Mouse (Mus musculus) liver, embryonic 12.5 days (tissue): Measurements from ENCODE around the gene Spns2. TPM values are rescaled to one million over a fixed set of nuclear protein-coding genes. Genes with fewer than 3 reads are reported as not detected.

ENCODE experiments used
- ATAC-seq: fragments of 200-750 bp; cut with Nextera tagmentation; 2 replicates; pipeline ENCODE4 v1.8.0; 2017; ENCODE audit warnings: moderate number of reproducible peaks, mild to moderate bottlenecking, moderate library complexity
- H3K27ac ChIP-seq: fragments of 300-500 bp; sonication (generic); 2 replicates; pipeline ENCODE4 v1.5.1; 2016; ENCODE audit warnings: mild to moderate bottlenecking
- H3K27me3 ChIP-seq: fragments of 300-500 bp; sonication (generic); replicated peaks from 2 replicates; pipeline ENCODE4 v1.6.1; 2016; ENCODE audit warnings: mild to moderate bottlenecking, moderate library complexity
- H3K36me3 ChIP-seq: fragments of 300-500 bp; sonication (generic); 2 replicates; pipeline ENCODE4 v1.6.1; 2016; ENCODE audit warnings: mild to moderate bottlenecking, moderate library complexity
- H3K4me1 ChIP-seq: fragments of 300-500 bp; sonication (generic); 2 replicates; pipeline ENCODE4 v1.6.1; 2016
- H3K4me2 ChIP-seq: fragments of 300-500 bp; sonication (generic); 2 replicates; pipeline ENCODE4 v1.6.1; 2016; ENCODE audit warnings: mild to moderate bottlenecking, moderate library complexity
- H3K4me3 ChIP-seq: fragments of 300-500 bp; sonication (generic); 2 replicates; pipeline ENCODE4 v1.5.1; 2016; ENCODE audit warnings: mild to moderate bottlenecking, moderate library complexity
- H3K9ac ChIP-seq: fragments of 300-500 bp; sonication (generic); 2 replicates; pipeline ENCODE4 v1.6.1; 2016; ENCODE audit warnings: mild to moderate bottlenecking, moderate library complexity
- H3K9me3 ChIP-seq: fragments of 300-500 bp; sonication (generic); replicated peaks from 2 replicates; pipeline ENCODE4 v1.6.1; 2016; ENCODE audit warnings: mild to moderate bottlenecking, moderate library complexity
- WGBS: fragments of 180-500 bp; shearing (Covaris S2); methylation state at CpG from one replicate; pipeline ENCODE4 v1.1.7; 2016; ENCODE audit not compliant: insufficient replicate concordance; 5-methylcytosine and 5-hydroxymethylcytosine counted together
- polyA plus RNA-seq: library from polyadenylated mRNA; unstranded; fragments of >200 nt; fragmentation: Nextera tagmentation; extraction: Ambion mirVana; gene quantifications from 2 replicates; pipeline ENCODE4 v1.2.1, GENCODE M21; 2016

Spns2 gene
- polyA plus RNA-seq, 1 experiment from 2014 or later, result 11.7 TPM

- no peaks in the 10 kb centered on the region for H3K36me3 ChIP-seq
- H3K27ac ChIP-seq, result no peak overlapping the region
- WGBS, result 67% methylated on average over 4 of the region's 4 CpGs
These were observed 10.4 kb upstream of the Spns2 start for GRCm38 (mm10) chr11:72500139-72500538.

DNA sequence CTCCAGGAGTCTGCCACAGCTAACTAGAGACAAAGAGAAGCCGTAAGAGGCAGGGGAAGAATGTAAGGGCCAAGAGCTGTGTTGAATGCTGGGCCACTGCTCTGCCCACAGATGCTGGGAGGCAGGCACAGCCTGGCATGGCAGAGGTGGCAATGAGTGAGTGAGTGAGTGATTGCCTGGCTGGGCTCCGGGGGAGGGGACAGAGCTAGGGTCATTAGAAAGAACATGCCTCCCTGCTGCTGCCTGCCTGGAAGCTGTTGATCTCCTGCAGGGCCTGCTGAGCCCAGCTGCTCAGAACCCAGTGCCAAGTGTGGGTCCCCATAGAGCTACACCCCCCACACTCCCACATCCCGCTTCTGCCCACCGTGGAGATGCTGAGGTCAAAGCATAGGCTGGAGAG, 7.7 kb upstream of the Spns2 start:
- WGBS, result 51% methylated on average over 4 of the region's 4 CpGs
- Histone ChIP-seq H3K4me3 (no peak overlapping the region), H3K4me2 (no peak overlapping the region), H3K4me1 (no peaks in the 10 kb centered on the region), H3K27me3 (peaks cover 23% of the 10 kb centered on the region; the same call in 1 of the 2 replicates), H3K9me3 (no peaks in the 10 kb centered on the region), H3K9ac (no peak overlapping the region), H3K27ac (no peak overlapping the region), H3K36me3 (no peaks in the 10 kb centered on the region)
- ATAC-seq, result no peak

More at GRCm38 (mm10) chr11:72500139-72500538, 10.4 kb upstream of the Spns2 start:
- ATAC-seq, result no peak
- Histone ChIP-seq H3K4me1 (0 out of 2 replicates have a peak, but pooled peaks cover 5% of the 10 kb centered on the region), H3K9ac (no peak overlapping the region), H3K4me2 (no peak overlapping the region), H3K9me3 (no peaks in the 10 kb centered on the region), H3K4me3 (no peak overlapping the region), H3K27me3 (peaks cover 37% of the 10 kb centered on the region; the same call in 1 of the 2 replicates)

- H3K27ac ChIP-seq, result no peak overlapping the region
- 58% methylated on average over 1 of the region's 1 CpGs for WGBS
- ATAC-seq, result no peak
These were observed 7.1 kb upstream of the Spns2 start for GRCm38 (mm10) chr11:72496775-72497174.

DNA sequence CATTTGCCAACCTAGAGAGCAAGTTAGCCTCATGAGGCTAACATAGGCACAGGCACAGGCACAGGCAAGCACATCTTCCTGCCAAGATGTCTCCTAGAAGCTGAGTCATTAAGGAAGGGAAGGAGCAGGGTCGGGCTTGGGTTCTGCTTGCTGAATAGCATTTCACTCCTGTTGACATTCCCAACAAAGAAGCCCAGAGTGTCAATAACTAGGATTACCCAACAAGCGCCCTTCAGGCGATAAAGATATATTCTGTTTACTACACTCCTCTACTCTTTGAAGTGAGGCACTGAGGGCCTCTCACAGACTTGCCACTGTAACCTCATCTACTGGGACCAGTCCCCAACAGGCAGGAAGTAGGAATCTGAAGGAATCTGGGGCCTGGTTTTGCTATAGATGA, 6.4 kb upstream of the Spns2 start:
- WGBS, result 43% methylated on average over 3 of the region's 3 CpGs
- H3K27ac ChIP-seq, result no peak overlapping the region
- H3K36me3 ChIP-seq, result no peaks in the 10 kb centered on the region
- H3K27me3 ChIP-seq, result peaks cover 19% of the 10 kb centered on the region; the same call in 1 of the 2 replicates
- no peak for ATAC-seq
- H3K9ac ChIP-seq, result no peak overlapping the region
- H3K4me1 ChIP-seq, result no peaks in the 10 kb centered on the region
- no peak overlapping the region for H3K4me2 ChIP-seq
- no peaks in the 10 kb centered on the region for H3K9me3 ChIP-seq
- no peak overlapping the region for H3K4me3 ChIP-seq

More at GRCm38 (mm10) chr11:72496775-72497174, 7.1 kb upstream of the Spns2 start:
- Histone ChIP-seq H3K27me3 (peaks cover 23% of the 10 kb centered on the region; the same call in 1 of the 2 replicates), H3K9me3 (no peaks in the 10 kb centered on the region), H3K4me2 (no peak overlapping the region), H3K9ac (no peak overlapping the region), H3K36me3 (no peaks in the 10 kb centered on the region), H3K4me1 (no peaks in the 10 kb centered on the region), H3K4me3 (no peak overlapping the region)

DNA sequence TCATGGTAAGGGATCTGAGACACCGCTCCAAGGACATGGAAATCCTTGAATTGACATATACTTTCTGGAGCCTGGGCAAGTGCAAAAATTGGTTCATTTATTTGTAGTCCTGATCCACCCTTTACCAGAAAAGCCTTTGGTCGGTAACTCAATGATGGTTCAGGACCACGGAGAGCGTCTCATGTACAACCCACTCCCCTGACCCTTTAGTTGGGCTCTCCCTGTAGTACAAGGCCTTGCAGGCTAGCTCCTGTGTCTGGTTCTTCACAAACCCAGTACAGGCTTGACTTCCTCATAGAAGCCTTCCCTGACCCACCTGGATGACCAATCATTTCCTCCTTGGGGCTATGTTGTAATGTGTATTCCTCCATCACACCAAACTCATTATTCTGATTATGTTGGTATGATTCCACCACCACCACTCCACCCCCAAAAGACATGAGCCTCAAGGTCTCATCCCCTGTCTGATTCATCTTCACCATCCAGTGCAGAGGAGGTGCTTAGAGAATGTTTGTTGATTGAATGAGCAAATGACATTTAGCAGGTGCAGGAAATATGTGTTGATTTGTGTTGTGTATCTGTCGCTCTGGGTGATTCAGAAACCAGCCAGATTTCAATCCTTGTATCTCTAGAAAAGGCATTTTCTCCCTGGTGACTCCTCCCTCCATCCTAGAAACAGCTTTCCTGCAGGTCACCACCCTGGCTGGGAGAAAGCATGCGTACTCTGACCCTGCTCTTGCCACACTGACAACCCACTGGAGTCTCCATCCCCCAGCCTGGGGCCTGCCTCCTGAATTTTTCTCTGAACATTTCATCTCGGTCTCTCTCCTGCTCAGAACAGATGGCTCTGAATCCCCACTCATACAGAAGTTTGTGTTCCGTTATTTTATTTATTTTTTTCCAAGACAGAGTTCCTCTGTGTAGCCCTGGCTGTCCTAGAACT, 4.6 kb upstream of the Spns2 start:
- no peaks in the 10 kb centered on the region for H3K9me3 ChIP-seq
- peaks cover 11% of the 10 kb centered on the region for H3K4me1 ChIP-seq
- H3K9ac ChIP-seq, result no peak overlapping the region
- 43% methylated on average over 8 of the region's 8 CpGs for WGBS
- ATAC-seq, result no peak
- no peak overlapping the region for H3K27ac ChIP-seq
- H3K27me3 ChIP-seq, result peaks cover 23% of the 10 kb centered on the region
- H3K36me3 ChIP-seq, result no peaks in the 10 kb centered on the region
- H3K4me2 ChIP-seq, result no peak overlapping the region
- no peak overlapping the region for H3K4me3 ChIP-seq

- H3K36me3 ChIP-seq, result no peaks in the 10 kb centered on the region
- no peak for ATAC-seq
- H3K4me1 ChIP-seq, result peaks cover 41% of the 10 kb centered on the region
- H3K27ac ChIP-seq, result no peak overlapping the region
- 56% methylated on average over 15 of the region's 15 CpGs for WGBS
- no peak overlapping the region for H3K9ac ChIP-seq
- no peak overlapping the region for H3K4me3 ChIP-seq
- no peaks in the 10 kb centered on the region for H3K9me3 ChIP-seq
- no peak overlapping the region for H3K4me2 ChIP-seq
- peaks cover 25% of the 10 kb centered on the region for H3K27me3 ChIP-seq
These were observed 1.6 kb upstream of the Spns2 start for GRCm38 (mm10) chr11:72491130-72491960.

- ATAC-seq, result no peak
- Histone ChIP-seq H3K27me3 (peaks cover 25% of the 10 kb centered on the region), H3K36me3 (no peaks in the 10 kb centered on the region), H3K4me2 (peak overlapping the region; percentile 96), H3K9me3 (no peaks in the 10 kb centered on the region), H3K4me1 (peaks cover 61% of the 10 kb centered on the region), H3K4me3 (peak overlapping the region; percentile 70), H3K9ac (peak overlapping the region; percentile 66), H3K27ac (peak overlapping the region; percentile 64; the same call in 1 of the 2 replicates)
- 1% methylated on average over 20 of the region's 42 CpGs for WGBS
These were observed 307 bp downstream of the Spns2 start for GRCm38 (mm10) chr11:72489397-72489796.

DNA sequence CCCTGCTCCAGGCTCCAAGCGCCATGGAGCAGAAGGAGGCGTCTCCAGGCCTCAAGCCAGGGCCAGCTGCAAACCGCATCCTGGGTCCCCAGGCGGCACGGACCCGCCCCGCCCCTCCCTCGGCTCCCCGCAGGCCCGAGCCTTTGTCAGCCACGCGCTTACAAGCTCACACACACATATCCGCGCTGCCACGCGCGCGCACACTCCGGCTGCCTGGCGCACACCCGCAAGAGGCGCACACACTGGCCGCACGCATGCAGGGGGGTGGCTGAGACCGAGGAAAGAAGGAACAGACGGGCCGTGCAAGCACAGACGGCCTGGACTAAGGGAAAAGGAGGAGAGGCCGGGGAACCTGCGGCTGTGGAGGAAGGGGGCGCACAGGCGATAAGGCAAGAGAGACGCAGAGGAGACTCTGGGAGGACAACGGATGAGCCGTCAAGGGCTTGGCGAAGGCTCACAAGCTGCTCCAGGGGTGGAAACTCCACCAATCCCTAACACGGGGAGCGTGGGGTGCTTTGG, 892 bp downstream of the Spns2 start:
- Histone ChIP-seq H3K27ac (peak overlapping the region; percentile 64; the same call in 1 of the 2 replicates), H3K4me1 (peaks cover 66% of the 10 kb centered on the region), H3K36me3 (no peaks in the 10 kb centered on the region), H3K27me3 (peaks cover 25% of the 10 kb centered on the region), H3K4me2 (peak overlapping the region; percentile 96), H3K4me3 (peak overlapping the region; percentile 70), H3K9me3 (no peaks in the 10 kb centered on the region), H3K9ac (peak overlapping the region; percentile 66)
- WGBS, result under 1% methylated on average over 38 of the region's 38 CpGs
- peak; percentile 26; the same call in 1 of the 2 replicates for ATAC-seq

- Histone ChIP-seq H3K36me3 (no peaks in the 10 kb centered on the region), H3K27ac (peak overlapping the region; percentile 64), H3K4me1 (peaks cover 77% of the 10 kb centered on the region), H3K27me3 (peaks cover 25% of the 10 kb centered on the region), H3K4me3 (peak overlapping the region; percentile 70), H3K4me2 (peak overlapping the region; percentile 96), H3K9ac (peak overlapping the region; percentile 44), H3K9me3 (no peaks in the 10 kb centered on the region)
- no peak for ATAC-seq
- 43% methylated on average over 2 of the region's 2 CpGs for WGBS
These were observed 2.0 kb downstream of the Spns2 start for GRCm38 (mm10) chr11:72487739-72488138.

DNA sequence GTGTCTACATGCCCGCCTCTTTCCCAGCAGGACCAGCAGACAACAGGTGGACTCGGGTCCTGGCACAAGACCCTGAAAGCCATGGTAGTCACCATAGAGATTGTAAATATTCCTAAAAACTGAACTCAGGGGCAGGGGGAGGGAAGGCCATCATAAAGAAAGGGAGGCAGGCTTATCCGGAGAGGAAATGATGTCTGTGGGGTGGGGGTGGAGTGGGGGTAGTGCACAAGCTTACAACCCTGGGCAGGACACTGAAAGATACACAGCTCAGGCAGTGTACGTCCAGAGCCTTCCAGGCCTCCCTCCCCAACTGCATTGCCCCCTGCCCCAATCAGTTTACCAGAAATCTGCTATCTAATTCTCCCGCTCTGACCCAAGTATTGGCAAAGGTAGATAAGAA, 2.5 kb downstream of the Spns2 start:
- Histone ChIP-seq H3K4me1 (peaks cover 82% of the 10 kb centered on the region), H3K9ac (peak overlapping the region; percentile 32; the same call in 1 of the 2 replicates)

GRCm38 (mm10) chr11:72485960-72486359, 3.7 kb downstream of the Spns2 start:
- Histone ChIP-seq H3K4me2 (peak overlapping the region; percentile 96), H3K4me1 (peaks cover 94% of the 10 kb centered on the region)

More for the DNA sequence above, 2.5 kb downstream of the Spns2 start:
- Histone ChIP-seq H3K4me3 (peak overlapping the region; percentile 70), H3K27me3 (peaks cover 25% of the 10 kb centered on the region), H3K36me3 (no peaks in the 10 kb centered on the region), H3K9me3 (no peaks in the 10 kb centered on the region), H3K4me2 (peak overlapping the region; percentile 96), H3K27ac (peak overlapping the region; percentile 46; the same call in 1 of the 2 replicates)
- 20% methylated on average over 5 of the region's 5 CpGs for WGBS
- ATAC-seq, result no peak

More at GRCm38 (mm10) chr11:72485960-72486359, 3.7 kb downstream of the Spns2 start:
- ATAC-seq, result no peak
- Histone ChIP-seq H3K36me3 (no peaks in the 10 kb centered on the region), H3K27me3 (peaks cover 25% of the 10 kb centered on the region), H3K9ac (no peak overlapping the region), H3K9me3 (no peaks in the 10 kb centered on the region), H3K27ac (peak overlapping the region; percentile 23; the same call in 1 of the 2 replicates), H3K4me3 (no peak overlapping the region)
- 47% methylated on average over 11 of the region's 11 CpGs for WGBS
